Mouse (Mus musculus) stomach, embryonic 16.5 days (tissue): ENCODE measurements around the gene Mcidas. TPM values are rescaled to one million over a fixed set of nuclear protein-coding genes. Genes with fewer than 3 reads are reported as not detected.

Experiments
- ATAC-seq: fragments of 200-750 bp; cut with Nextera tagmentation; 2 replicates; pipeline ENCODE4 v1.8.0; 2017; ENCODE audit warnings: moderate number of reproducible peaks, moderate TSS enrichment; ENCODE audit not compliant: insufficient read depth, low FRiP score
- H3K27ac ChIP-seq: fragments of 300-500 bp; sonication (generic); 2 replicates; pipeline ENCODE4 v1.5.1; 2014; ENCODE audit warnings: low read length
- H3K27me3 ChIP-seq: fragments of 300-500 bp; sonication (generic); 2 replicates; pipeline ENCODE4 v1.6.1; 2014; ENCODE audit warnings: low read length, control low read depth, mixed read lengths; ENCODE audit not compliant: control insufficient read depth, insufficient read depth
- H3K36me3 ChIP-seq: fragments of 300-500 bp; sonication (generic); 2 replicates; pipeline ENCODE4 v1.6.1; 2014; ENCODE audit warnings: low read length; ENCODE audit not compliant: control insufficient read depth, insufficient read depth
- H3K4me1 ChIP-seq: fragments of 300-500 bp; sonication (generic); 2 replicates; pipeline ENCODE4 v1.6.1; 2014; ENCODE audit warnings: low read length, control low read depth, mixed read lengths; ENCODE audit not compliant: control insufficient read depth, insufficient read depth
- H3K4me2 ChIP-seq: fragments of 300-500 bp; sonication (generic); 2 replicates; pipeline ENCODE4 v1.6.1; 2014; ENCODE audit warnings: low read depth, low read length, mixed read lengths
- H3K4me3 ChIP-seq: fragments of 300-500 bp; sonication (generic); replicated peaks from 2 replicates; pipeline ENCODE4 v1.5.1; 2014; ENCODE audit warnings: mild to moderate bottlenecking, low read length
- H3K9ac ChIP-seq: fragments of 300-500 bp; sonication (generic); 2 replicates; pipeline ENCODE4 v1.6.1; 2014; ENCODE audit warnings: low read length
- H3K9me3 ChIP-seq: fragments of 300-500 bp; sonication (generic); replicated peaks from 2 replicates; pipeline ENCODE4 v1.6.1; 2016; ENCODE audit warnings: low read length, control low read depth; ENCODE audit not compliant: control insufficient read depth
- WGBS: fragments of 180-500 bp; shearing (Covaris S2); extraction: QIAGEN DNeasy Blood & Tissue Kit; methylation state at CpG from one replicate; pipeline ENCODE4 v1.1.7; 2014; 5-methylcytosine and 5-hydroxymethylcytosine counted together
- polyA plus RNA-seq: library from polyadenylated mRNA; unstranded; fragments of >200 nt; fragmentation: Nextera tagmentation; extraction: Ambion mirVana; gene quantifications from 2 replicates; pipeline ENCODE4 v1.2.1, GENCODE M21; 2015

The Mcidas gene
- polyA plus RNA-seq, 1 experiment from 2014 or later = 0.21 TPM

DNA sequence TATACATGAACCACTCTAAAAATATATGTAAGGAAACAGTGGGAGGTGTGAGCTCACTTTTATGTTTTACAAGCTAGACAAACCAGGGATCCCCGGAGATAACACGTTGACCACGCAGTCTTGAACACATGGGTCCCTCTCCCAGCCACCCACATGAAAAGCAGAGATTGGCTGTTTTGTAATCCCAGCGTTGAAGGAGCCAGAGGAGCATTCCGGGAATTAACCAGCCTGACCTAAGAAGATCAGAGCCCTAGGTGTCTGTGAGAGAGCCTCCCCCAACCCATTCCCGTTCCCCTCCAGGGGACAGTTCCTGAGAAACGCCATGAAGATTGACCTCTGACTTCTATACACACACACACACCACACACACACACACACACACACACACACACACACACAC, 37.7 kb downstream of the Mcidas start:
- Histone ChIP-seq H3K36me3 (no peaks in the 10 kb centered on the region), H3K4me1 (peaks cover 12% of the 10 kb centered on the region; the same call in 1 of the 2 replicates), H3K9ac (no peak overlapping the region), H3K4me2 (peak overlapping the region; percentile 97), H3K4me3 (peak overlapping the region; percentile 57), H3K27ac (no peak overlapping the region), H3K9me3 (no peaks in the 10 kb centered on the region), H3K27me3 (peaks cover 26% of the 10 kb centered on the region)
- no peak for ATAC-seq
- 4% methylated on average over 7 of the region's 7 CpGs for WGBS

GRCm38 (mm10) chr13:113031792-113032571, 38.3 kb downstream of the Mcidas start:
- Histone ChIP-seq H3K4me1 (peaks cover 12% of the 10 kb centered on the region; the same call in 1 of the 2 replicates), H3K9ac (peak overlapping the region; percentile 72), H3K27ac (no peak overlapping the region), H3K9me3 (no peaks in the 10 kb centered on the region), H3K4me3 (peak overlapping the region; percentile 57), H3K27me3 (peaks cover 26% of the 10 kb centered on the region), H3K4me2 (peak overlapping the region; percentile 97), H3K36me3 (no peaks in the 10 kb centered on the region)
- peak; percentile 9; the same call in 1 of the 2 replicates for ATAC-seq
- under 1% methylated on average over 40 of the region's 40 CpGs for WGBS

DNA sequence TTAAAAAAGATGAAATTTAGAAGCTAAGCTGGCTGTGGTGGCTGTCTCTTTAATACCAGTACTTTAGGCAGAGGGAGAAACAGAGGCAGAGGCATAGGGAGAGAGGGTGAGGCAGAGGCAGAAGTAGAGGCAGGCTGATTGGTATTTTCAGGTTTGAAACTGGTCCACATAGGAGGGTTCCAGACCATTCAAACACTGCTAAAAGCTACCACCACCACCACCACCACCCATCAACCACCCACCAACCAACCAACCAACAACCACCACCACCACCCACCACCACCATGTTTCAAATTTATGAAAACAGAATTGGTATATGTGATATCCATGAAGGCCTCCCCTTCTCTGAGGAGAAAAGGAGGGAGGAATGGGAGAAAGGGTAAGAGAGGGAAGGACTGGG, 39.2 kb downstream of the Mcidas start:
- Histone ChIP-seq H3K9ac (no peak overlapping the region), H3K4me1 (peaks cover 12% of the 10 kb centered on the region; the same call in 1 of the 2 replicates), H3K4me3 (no peak overlapping the region), H3K36me3 (no peaks in the 10 kb centered on the region), H3K27me3 (peaks cover 26% of the 10 kb centered on the region), H3K9me3 (no peaks in the 10 kb centered on the region), H3K27ac (no peak overlapping the region), H3K4me2 (no peak overlapping the region)
- no peak for ATAC-seq

GRCm38 (mm10) chr13:113034271-113034886, 40.7 kb downstream of the Mcidas start:
- no peaks in the 10 kb centered on the region for H3K9me3 ChIP-seq
- no peak for ATAC-seq
- H3K27ac ChIP-seq = no peak overlapping the region
- H3K36me3 ChIP-seq = no peaks in the 10 kb centered on the region
- H3K4me1 ChIP-seq = peaks cover 12% of the 10 kb centered on the region; the same call in 1 of the 2 replicates
- H3K27me3 ChIP-seq = peaks cover 26% of the 10 kb centered on the region
- H3K4me3 ChIP-seq = peak overlapping the region; percentile 60
- WGBS = 4% methylated on average over 11 of the region's 11 CpGs
- peak overlapping the region; percentile 99 for H3K4me2 ChIP-seq
- peak overlapping the region; percentile 72 for H3K9ac ChIP-seq

DNA sequence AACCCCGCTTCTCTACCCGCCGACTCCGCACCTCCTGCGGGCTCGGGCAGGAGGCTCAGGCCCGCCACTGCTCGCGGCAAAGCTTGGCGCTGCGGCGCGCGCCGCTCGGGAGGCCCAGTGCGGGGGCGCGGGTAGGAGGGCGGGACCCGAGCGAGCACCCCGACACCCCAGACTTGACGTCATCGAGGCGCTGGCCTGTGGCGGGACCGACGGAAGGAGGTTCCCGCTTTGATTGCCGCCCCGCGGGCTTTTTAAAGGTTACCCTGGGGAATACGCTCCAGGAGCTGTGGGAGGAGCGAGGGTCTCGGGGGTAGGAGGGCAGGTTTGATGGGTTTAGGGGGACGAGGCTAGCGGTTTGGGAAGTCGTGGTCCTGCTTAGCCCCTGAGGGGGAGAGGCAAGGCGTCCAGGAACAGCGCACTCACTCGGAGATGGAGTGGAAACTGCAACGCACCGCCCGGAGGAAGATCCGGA, 41.3 kb downstream of the Mcidas start, which contains the start of gene Cdc20b:
Gene Cdc20b, plus strand, starts transcription at position 162 of the 472 bp plus-strand sequence.
- Histone ChIP-seq H3K36me3 (no peaks in the 10 kb centered on the region), H3K4me2 (peak within 1 kb of the TSS; percentile 99), H3K27ac (no peak within 1 kb of the TSS), H3K9me3 (no peaks in the 10 kb centered on the region), H3K4me3 (peak within 1 kb of the TSS; percentile 60), H3K4me1 (peaks cover 12% of the 10 kb centered on the region; the same call in 1 of the 2 replicates), H3K27me3 (peaks cover 26% of the 10 kb centered on the region), H3K9ac (peak within 1 kb of the TSS; percentile 72)
- under 1% methylated on average over 46 of the region's 46 CpGs for WGBS
- ATAC-seq = peak; percentile 62

GRCm38 (mm10) chr13:113035852-113036251, 42.2 kb downstream of the Mcidas start:
- no peak overlapping the region for H3K27ac ChIP-seq
- no peaks in the 10 kb centered on the region for H3K9me3 ChIP-seq
- H3K27me3 ChIP-seq = peaks cover 26% of the 10 kb centered on the region
- ATAC-seq = peak; percentile 88
- no peaks in the 10 kb centered on the region for H3K36me3 ChIP-seq
- peak overlapping the region; percentile 99 for H3K4me2 ChIP-seq
- peak overlapping the region; percentile 60 for H3K4me3 ChIP-seq
- H3K4me1 ChIP-seq = peaks cover 12% of the 10 kb centered on the region; the same call in 1 of the 2 replicates
- 0% methylated on average over 4 of the region's 4 CpGs for WGBS
- no peak overlapping the region for H3K9ac ChIP-seq

- no peak for ATAC-seq
- Histone ChIP-seq H3K4me2 (peak overlapping the region; percentile 50), H3K4me3 (peak overlapping the region; percentile 61), H3K27me3 (no peaks in the 10 kb centered on the region), H3K9me3 (no peaks in the 10 kb centered on the region), H3K4me1 (no peaks in the 10 kb centered on the region; the same call in 1 of the 2 replicates), H3K9ac (peak overlapping the region; percentile 14), H3K27ac (no peak overlapping the region), H3K36me3 (peaks cover 8% of the 10 kb centered on the region; the same call in 1 of the 2 replicates)
- 31% methylated on average over 3 of the region's 3 CpGs for WGBS
Observed at GRCm38 (mm10) chr13:113044876-113045275, 51.2 kb downstream of the Mcidas start.

DNA sequence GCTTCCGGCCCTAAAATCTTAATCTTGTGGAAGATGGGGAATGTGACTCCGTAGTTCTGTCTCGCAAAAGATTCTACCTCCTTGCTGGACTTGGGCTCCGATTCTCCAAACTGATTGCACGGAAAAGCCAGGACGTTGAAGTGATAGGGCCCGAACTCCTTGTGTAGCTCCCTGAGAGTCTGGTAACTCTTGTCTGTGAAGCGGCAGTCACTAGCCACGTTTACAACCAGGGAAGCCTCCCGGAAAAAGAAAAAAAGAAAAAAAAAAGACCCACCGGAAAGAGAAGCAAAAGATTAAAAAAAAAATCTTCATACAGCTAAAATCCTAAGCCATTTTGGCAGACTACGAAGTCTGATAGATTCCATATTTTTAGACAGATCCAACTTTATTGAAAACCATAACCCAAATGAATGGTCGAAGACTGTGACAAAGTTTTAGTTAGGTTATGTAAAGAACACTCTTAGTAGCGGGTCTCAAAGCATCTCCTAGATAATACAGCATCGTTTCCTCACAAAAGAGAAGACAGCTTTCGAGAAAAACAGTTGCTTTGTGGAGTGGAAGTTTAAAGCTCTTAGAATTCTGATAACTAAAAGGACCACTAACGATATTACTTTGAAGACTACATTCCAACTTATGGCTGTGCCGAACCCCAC, 51.9 kb downstream of the Mcidas start:
- Histone ChIP-seq H3K4me2 (peak overlapping the region; percentile 50), H3K4me1 (no peaks in the 10 kb centered on the region; the same call in 1 of the 2 replicates), H3K27me3 (no peaks in the 10 kb centered on the region), H3K9me3 (no peaks in the 10 kb centered on the region), H3K4me3 (peak overlapping the region; percentile 61), H3K36me3 (peaks cover 8% of the 10 kb centered on the region; the same call in 1 of the 2 replicates), H3K27ac (peak overlapping the region; percentile 80), H3K9ac (peak overlapping the region; percentile 67)
- no peak for ATAC-seq
- 9% methylated on average over 18 of the region's 18 CpGs for WGBS
